Mouse (Mus musculus) embryonic facial prominence, embryonic 10.5 days (tissue): Measurements from ENCODE around the gene Klc2. TPM values are rescaled to one million over a fixed set of nuclear protein-coding genes. Genes with fewer than 3 reads are reported as not detected.

ENCODE experiments used
- DNase-seq: peaks from one replicate; pipeline ENCODE4 v3.0.0-alpha.2; 2017; ENCODE audit warnings: low spot score
- H3K27ac ChIP-seq: fragments of 300-500 bp; sonication (generic); replicated peaks from 2 replicates; pipeline ENCODE4 v1.5.1; 2016; ENCODE audit warnings: mild to moderate bottlenecking
- H3K27me3 ChIP-seq: fragments of 300-500 bp; sonication (generic); replicated peaks from 2 replicates; pipeline ENCODE4 v1.6.1; 2016; ENCODE audit warnings: low read depth, mild to moderate bottlenecking; ENCODE audit not compliant: poor library complexity, severe bottlenecking
- H3K36me3 ChIP-seq: fragments of 300-500 bp; sonication (generic); replicated peaks from 2 replicates; pipeline ENCODE4 v1.6.1; 2016; ENCODE audit warnings: mild to moderate bottlenecking, moderate library complexity
- H3K4me1 ChIP-seq: fragments of 300-500 bp; sonication (generic); 2 replicates; pipeline ENCODE4 v1.6.1; 2016
- H3K4me3 ChIP-seq: fragments of 300-500 bp; sonication (generic); 2 replicates; pipeline ENCODE4 v1.5.1; 2016; ENCODE audit warnings: mild to moderate bottlenecking, moderate library complexity
- H3K9me3 ChIP-seq: fragments of 300-500 bp; sonication (generic); 2 replicates; pipeline ENCODE4 v1.6.1; 2016; ENCODE audit warnings: mild to moderate bottlenecking
- WGBS: fragments of 180-500 bp; shearing (Covaris S2); methylation state at CpG from one replicate; pipeline ENCODE4 v1.1.7; 2016; 5-methylcytosine and 5-hydroxymethylcytosine counted together
- polyA plus RNA-seq: library from polyadenylated mRNA; unstranded; fragments of >200 nt; fragmentation: Nextera tagmentation; extraction: Ambion mirVana; gene quantifications from 2 replicates; pipeline ENCODE4 v1.2.1, GENCODE M21; 2016

Gene Klc2
- polyA plus RNA-seq, 1 experiment from 2014 or later: 31.2 TPM

DNA sequence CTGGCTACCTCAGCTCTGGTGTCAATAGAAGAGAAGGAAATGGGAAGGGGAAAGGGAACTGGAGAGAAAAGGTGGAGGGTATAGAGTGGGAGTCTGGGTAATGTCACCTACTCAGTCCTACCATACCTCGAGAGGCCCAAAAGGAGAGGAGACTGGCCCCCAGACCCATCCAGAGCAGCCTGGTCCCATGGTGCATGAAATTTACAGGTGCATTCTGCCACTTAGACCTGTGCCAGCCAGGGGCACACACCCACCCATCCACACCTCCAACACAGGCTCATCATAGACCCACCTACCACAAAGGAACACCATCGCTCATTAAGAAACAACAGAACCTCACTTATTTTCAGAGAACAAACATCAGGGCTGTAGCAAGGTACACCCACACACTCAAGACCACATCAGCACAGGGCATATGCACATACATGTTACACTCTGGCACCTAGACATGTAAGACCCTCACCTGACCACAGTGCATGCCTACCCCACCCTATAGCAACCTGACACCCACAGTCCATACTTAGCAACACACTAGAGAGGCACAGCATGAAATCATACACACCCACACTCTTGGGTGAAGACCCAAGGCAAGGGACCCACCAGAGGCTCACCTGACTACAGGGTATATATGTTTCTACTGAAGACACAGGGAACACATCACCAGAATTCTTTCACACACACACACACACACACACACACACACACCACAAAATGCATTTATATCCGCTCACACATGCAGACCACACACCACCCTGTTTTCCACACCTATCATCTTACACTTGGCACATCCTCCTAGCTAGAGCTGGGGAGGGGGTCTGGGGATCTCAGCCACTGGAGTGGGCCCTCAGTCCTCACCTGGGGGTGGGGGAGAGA is 34.2 kb downstream of the Klc2 start:
- peaks cover 73% of the 10 kb centered on the region for H3K27me3 ChIP-seq
- WGBS: 73% methylated on average over 3 of the region's 3 CpGs

DNA sequence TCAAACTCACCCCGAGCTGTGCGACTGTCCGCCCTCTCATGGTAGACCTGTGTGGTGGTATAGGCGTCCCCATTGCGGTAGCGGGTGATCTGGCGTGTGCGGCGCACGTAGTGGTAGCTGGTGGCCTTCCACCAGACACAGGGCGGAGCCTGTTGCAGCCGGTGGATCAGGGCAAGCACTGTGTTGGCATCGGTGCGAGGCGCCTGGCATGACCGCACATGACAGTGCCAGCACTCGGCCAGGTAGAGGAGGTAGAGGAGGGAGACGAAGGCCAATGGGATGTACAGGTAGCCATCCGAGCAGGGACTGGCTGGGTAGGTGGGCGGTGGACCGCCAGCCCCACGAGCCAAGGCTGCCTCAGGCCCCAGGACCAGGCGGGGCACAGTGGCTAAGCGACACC is 35.8 kb downstream of the Klc2 start:
- 72% methylated on average over 24 of the region's 24 CpGs for WGBS
- Histone ChIP-seq H3K4me3 (no peak overlapping the region), H3K9me3 (no peaks in the 10 kb centered on the region), H3K36me3 (no peaks in the 10 kb centered on the region), H3K27me3 (peaks cover 73% of the 10 kb centered on the region), H3K4me1 (peaks cover 20% of the 10 kb centered on the region), H3K27ac (no peak overlapping the region)
- no peak for DNase-seq

More for the DNA sequence above, 34.2 kb downstream of the Klc2 start:
- DNase-seq: no peak
- no peaks in the 10 kb centered on the region for H3K9me3 ChIP-seq
- no peaks in the 10 kb centered on the region for H3K36me3 ChIP-seq
- H3K4me1 ChIP-seq: peaks cover 29% of the 10 kb centered on the region
- H3K27ac ChIP-seq: no peak overlapping the region
- peak overlapping the region; percentile 58; the same call in 1 of the 2 replicates for H3K4me3 ChIP-seq

DNA sequence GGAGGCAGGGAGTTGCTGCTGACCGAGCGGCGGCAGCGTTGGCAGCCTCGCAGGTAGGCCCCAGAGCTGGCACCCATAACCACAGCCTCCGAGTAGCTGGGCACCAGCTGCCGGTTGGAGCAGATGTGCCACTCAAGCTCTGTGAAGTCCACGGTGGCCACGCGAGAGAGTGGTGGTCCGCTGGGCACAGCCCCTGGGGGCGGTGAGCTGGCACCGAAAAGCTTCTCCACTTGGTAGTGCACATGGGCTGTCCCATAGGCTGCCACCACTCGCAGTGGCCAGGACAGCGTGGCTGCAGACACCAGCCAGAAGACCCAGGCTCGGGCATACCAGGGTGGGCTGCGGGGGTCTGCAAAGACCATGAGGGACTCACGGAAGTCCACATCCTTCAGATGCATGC is 36.4 kb downstream of the Klc2 start:
- Histone ChIP-seq H3K27ac (no peak overlapping the region), H3K36me3 (no peaks in the 10 kb centered on the region), H3K27me3 (peaks cover 73% of the 10 kb centered on the region), H3K9me3 (no peaks in the 10 kb centered on the region), H3K4me3 (no peak overlapping the region), H3K4me1 (peaks cover 15% of the 10 kb centered on the region)
- 71% methylated on average over 18 of the region's 18 CpGs for WGBS
- no peak for DNase-seq

DNA sequence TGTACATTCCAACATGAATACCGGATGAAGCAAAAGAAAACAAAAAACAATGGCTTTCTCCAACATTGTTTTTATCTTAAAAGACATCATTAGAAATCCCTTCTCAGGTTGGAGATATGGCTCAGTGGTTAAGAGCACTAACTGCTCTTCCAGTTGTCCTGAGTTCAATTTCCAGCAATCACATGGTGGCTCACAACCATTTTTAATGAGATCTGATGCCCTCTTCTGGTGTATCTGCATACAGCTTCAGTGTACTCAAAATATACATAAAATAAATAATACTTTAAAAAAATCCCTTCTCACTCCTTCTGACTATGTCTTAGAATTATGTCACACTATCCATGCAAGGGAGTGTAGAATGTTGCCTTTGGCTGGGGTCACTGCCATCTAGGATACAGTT is 39.1 kb downstream of the Klc2 start:
- no peaks in the 10 kb centered on the region for H3K36me3 ChIP-seq

DNA sequence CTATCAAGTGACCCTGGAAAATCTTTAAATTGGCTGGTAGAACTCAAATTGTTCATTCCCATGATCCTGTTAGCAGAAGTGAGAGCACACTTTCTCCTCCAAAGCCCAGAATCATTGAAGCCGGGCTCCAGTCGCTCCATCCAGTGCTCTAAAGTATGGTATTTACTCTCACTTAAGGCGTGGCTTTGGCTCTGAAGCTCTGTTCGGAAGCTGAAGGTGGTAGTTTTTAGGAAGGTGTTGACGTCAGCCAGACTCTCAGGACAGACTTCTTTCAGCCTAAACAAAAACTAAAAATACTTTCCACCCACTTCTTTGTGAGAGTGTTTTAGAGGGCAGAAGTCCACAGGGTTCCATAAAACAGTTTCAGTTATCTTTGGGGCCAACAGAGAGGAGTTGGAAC is 44.8 kb downstream of the Klc2 start:
- Histone ChIP-seq H3K27me3 (peaks cover 38% of the 10 kb centered on the region), H3K27ac (no peak overlapping the region), H3K4me3 (0 out of 2 replicates have a peak overlapping the region, but pooled peaks have one; percentile 69), H3K4me1 (peaks cover 48% of the 10 kb centered on the region), H3K9me3 (no peaks in the 10 kb centered on the region), H3K36me3 (no peaks in the 10 kb centered on the region)
- DNase-seq: no peak
- 44% methylated on average over 5 of the region's 5 CpGs for WGBS

More for the DNA sequence above, 39.1 kb downstream of the Klc2 start:
- H3K4me1 ChIP-seq: 0 out of 2 replicates have a peak, but pooled peaks cover 3% of the 10 kb centered on the region
- H3K9me3 ChIP-seq: no peaks in the 10 kb centered on the region
- peaks cover 57% of the 10 kb centered on the region for H3K27me3 ChIP-seq
- H3K4me3 ChIP-seq: no peak overlapping the region
- no peak for DNase-seq
- WGBS: 91% methylated on average over 1 of the region's 1 CpGs
- no peak overlapping the region for H3K27ac ChIP-seq

DNA sequence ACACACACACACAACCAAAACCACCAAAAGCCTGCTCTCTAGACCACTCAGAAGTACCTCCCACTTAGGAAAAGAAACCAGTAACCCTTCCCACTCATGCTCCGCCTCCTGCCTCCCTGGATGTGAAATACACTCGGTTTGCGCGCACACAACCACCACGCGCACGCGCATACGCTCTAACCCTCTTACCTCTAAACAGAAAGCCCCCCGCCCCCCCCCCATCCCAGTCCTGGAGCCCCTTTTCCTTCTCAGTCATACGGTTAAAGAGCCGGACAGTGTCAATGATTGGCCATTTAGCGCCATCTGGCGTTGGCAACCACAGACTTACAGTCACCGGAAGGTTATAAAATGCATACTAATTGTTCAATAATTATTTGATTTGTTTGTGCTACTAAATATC is 45.3 kb downstream of the Klc2 start:
- Histone ChIP-seq H3K36me3 (no peaks in the 10 kb centered on the region), H3K4me1 (peaks cover 53% of the 10 kb centered on the region), H3K4me3 (peak overlapping the region; percentile 69), H3K27ac (peak overlapping the region; percentile 93), H3K27me3 (peaks cover 43% of the 10 kb centered on the region), H3K9me3 (no peaks in the 10 kb centered on the region)
- 1% methylated on average over 15 of the region's 15 CpGs for WGBS
- peak; percentile 94 for DNase-seq

DNA sequence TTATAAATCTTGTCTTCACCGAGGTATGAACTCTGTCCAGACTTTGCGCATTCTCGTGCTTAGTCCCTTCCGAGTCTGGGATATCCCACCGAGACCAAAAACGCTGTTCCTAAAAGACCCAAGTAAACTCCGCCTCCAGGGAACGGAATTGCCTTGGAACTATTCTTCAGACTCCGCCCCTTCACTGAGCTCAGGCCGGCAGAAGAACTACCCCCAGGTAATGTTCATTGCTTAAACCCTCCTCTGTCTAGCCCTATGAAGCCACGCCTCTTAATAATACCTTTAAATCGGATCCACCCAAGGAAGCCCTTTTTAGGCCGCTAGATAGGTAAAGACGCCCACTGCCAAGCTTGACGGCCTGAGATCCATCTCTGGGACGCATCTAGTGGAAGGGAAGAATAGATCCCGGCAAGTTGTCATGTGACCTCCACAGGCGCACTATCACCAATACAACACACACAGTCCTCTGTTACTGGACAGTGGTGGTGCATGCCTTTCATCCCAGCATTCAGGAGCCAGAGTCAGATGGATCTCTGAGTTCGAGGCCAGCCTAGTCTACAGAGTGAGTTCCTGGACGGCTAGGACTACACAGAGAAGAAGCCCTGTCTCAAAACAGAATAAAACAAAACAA is 45.9 kb downstream of the Klc2 start:
- Histone ChIP-seq H3K27me3 (peaks cover 49% of the 10 kb centered on the region), H3K36me3 (no peaks in the 10 kb centered on the region), H3K9me3 (no peaks in the 10 kb centered on the region), H3K4me1 (peaks cover 58% of the 10 kb centered on the region), H3K27ac (peak overlapping the region; percentile 93), H3K4me3 (peak overlapping the region; percentile 69)
- 1% methylated on average over 20 of the region's 20 CpGs for WGBS
- DNase-seq: peak; percentile 62

DNA sequence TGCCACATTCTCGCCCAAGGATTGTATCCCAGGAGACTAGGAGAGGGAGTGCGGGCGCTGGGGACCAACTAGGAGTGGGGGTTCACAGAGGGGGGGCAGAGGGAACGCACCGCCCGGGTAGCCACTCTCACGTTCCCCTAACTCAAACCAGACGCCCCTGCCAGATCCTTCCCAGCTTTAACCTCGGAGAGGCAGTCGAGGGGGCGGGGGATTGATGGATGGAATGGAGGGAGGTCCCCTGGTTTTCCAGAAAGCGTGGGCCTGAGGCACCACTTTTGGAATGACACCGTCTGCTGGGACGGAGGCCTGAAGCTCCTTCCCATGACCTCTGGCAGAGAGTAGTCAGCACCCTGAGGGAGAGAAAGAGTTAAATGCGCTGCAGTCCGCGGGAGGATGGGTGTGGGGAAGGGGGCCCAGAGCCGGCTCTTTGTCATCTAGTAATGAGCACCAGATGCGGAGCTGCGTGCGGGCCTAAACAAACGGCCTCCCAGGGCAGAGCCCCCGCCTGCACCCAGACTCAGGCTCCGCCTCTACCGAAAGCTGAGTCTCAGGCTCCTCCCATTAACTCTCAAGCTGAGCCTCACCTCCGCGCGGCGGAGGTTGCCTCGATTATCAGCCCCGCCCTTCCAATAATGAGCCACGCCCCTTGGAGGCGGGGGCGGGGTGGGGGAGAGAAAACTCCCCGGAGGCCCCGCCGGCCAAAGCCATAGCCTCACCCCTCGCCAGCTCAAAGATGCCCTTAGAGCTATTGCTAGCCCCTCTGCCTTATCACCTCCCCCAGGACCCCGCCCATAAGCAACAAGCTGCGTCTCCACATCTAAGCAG is 46.6 kb downstream of the Klc2 start:
- WGBS: under 1% methylated on average over 40 of the region's 40 CpGs
- Histone ChIP-seq H3K27ac (peak overlapping the region; percentile 93), H3K4me1 (peaks cover 66% of the 10 kb centered on the region), H3K27me3 (peaks cover 56% of the 10 kb centered on the region), H3K4me3 (peak overlapping the region; percentile 69), H3K9me3 (no peaks in the 10 kb centered on the region), H3K36me3 (no peaks in the 10 kb centered on the region)
- peak; percentile 97 for DNase-seq

DNA sequence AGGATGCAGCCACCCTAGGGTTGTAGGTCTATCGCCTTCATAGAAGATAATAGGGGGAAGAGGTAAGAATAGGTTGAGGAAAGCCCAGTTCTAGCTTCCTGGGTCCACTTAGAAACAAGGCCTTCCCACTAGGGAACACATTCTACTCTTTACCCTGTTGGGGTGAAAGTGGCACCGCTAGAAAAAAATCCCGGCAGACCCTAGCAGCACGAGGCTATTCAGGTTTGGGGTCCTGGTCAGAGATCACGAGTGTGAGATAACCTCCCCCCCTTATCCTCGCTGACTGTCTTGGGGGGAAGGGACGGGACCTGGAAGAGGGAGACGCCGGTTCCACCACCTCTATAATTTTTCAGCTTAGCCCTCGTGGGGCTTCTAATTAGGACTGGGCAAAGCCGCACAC is 47.3 kb downstream of the Klc2 start:
- Histone ChIP-seq H3K9me3 (no peaks in the 10 kb centered on the region), H3K36me3 (no peaks in the 10 kb centered on the region), H3K27ac (peak overlapping the region; percentile 93), H3K27me3 (peaks cover 60% of the 10 kb centered on the region), H3K4me3 (peak overlapping the region; percentile 69), H3K4me1 (peaks cover 67% of the 10 kb centered on the region)
- DNase-seq: no peak
- WGBS: 2% methylated on average over 11 of the region's 11 CpGs

DNA sequence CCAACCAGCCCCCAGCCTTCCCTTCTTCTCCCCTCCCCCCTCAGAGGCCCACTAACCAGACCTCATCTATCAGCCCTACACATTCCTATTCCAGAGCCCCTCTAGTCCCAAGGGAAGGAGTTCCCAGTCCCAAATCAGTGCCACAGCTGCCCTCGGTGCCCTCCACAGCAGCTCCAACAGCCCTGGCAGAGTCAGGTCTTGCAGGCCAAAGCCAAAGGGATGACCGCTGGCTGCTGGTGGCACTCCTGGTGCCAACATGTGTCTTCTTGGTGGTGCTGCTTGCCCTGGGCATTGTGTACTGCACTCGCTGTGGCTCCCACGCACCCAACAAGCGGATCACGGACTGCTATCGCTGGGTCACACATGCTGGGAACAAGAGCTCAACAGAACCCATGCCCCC is 48.4 kb downstream of the Klc2 start:
- 85% methylated on average over 7 of the region's 7 CpGs for WGBS
- Histone ChIP-seq H3K27me3 (peaks cover 59% of the 10 kb centered on the region), H3K36me3 (no peaks in the 10 kb centered on the region), H3K27ac (peak overlapping the region; percentile 93), H3K4me1 (peaks cover 73% of the 10 kb centered on the region), H3K9me3 (no peaks in the 10 kb centered on the region), H3K4me3 (peak overlapping the region; percentile 69)
- DNase-seq: no peak

DNA sequence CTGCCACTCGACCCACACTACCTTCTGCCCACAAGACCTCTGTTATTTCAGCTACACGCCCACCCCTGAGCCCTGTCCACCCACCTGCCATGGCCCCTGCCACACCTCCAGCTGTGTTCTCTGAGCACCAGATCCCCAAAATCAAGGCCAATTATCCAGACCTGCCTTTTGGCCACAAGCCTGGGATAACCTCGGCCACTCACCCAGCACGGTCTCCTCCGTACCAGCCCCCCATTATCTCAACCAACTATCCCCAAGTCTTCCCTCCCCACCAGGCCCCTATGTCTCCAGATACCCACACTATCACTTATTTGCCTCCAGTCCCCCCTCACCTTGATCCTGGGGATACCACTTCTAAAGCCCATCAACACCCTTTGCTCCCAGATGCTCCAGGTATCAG is 48.9 kb downstream of the Klc2 start:
- Histone ChIP-seq H3K4me3 (peak overlapping the region; percentile 69), H3K27ac (peak overlapping the region; percentile 93), H3K4me1 (peaks cover 78% of the 10 kb centered on the region), H3K9me3 (no peaks in the 10 kb centered on the region), H3K27me3 (peaks cover 54% of the 10 kb centered on the region), H3K36me3 (no peaks in the 10 kb centered on the region)
- DNase-seq: no peak
- WGBS: 89% methylated on average over 5 of the region's 5 CpGs

DNA sequence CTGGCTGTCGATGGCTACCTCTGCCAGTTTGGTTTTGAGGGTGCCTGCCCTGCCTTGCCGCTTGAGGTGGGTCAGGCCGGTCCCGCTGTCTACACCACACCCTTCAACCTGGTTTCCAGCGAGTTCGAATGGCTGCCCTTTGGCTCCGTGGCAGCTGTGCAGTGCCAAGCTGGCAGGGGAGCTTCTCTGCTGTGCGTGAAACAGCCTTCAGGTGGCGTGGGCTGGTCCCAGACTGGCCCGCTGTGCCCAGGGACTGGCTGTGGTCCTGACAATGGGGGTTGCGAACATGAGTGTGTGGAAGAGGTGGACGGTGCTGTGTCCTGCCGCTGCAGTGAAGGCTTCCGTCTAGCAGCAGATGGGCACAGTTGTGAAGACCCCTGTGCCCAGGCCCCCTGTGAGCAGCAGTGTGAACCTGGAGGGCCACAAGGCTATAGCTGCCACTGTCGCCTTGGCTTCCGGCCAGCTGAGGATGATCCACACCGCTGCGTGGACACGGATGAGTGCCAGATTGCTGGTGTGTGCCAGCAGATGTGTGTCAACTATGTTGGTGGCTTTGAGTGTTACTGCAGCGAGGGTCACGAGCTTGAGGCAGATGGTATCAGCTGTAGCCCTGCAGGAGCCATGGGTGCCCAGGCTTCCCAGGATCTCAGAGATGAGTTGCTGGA is 49.7 kb downstream of the Klc2 start:
- peak overlapping the region; percentile 69 for H3K4me3 ChIP-seq
- 43% methylated on average over 21 of the region's 21 CpGs for WGBS
- no peaks in the 10 kb centered on the region for H3K9me3 ChIP-seq
- peak overlapping the region; percentile 93 for H3K27ac ChIP-seq
- H3K27me3 ChIP-seq: peaks cover 51% of the 10 kb centered on the region
- no peaks in the 10 kb centered on the region for H3K36me3 ChIP-seq
- no peak for DNase-seq
- H3K4me1 ChIP-seq: peaks cover 80% of the 10 kb centered on the region
